Mouse (Mus musculus): ENCODE measurements around the gene Pisd.
"Not testable (repeated sequence)": the region's sequence is repeated elsewhere in the genome, so short reads cannot be mapped to it uniquely, and the experiment has no call there.

Pisd gene

GRCm38 (mm10) chr5:32745705-32746655 is 39.5 kb downstream of the Pisd start:
- DNase-seq (ENCODE audit: low spot score), result peak; percentile 32

GRCm38 (mm10) chr5:32742149-32742548 is 43.3 kb downstream of the Pisd start:
- no peak for DNase-seq (ENCODE audit: low spot score)

- DNase-seq (ENCODE audit: low spot score), result not testable (repeated sequence)
Observed at GRCm38 (mm10) chr5:32741377-32741776, 44.1 kb downstream of the Pisd start.

- DNase-seq (ENCODE audit: low spot score), result not testable (repeated sequence)
Observed at GRCm38 (mm10) chr5:32740850-32741249, 44.6 kb downstream of the Pisd start.

GRCm38 (mm10) chr5:32740138-32740537 is 45.3 kb downstream of the Pisd start:
- no peak for DNase-seq (ENCODE audit: low spot score)

- not testable (repeated sequence) for DNase-seq (ENCODE audit: low spot score)
Observed at GRCm38 (mm10) chr5:32736770-32737169, 48.7 kb downstream of the Pisd start.

GRCm38 (mm10) chr5:32735779-32736178 is 49.7 kb downstream of the Pisd start:
- no peak for DNase-seq (ENCODE audit: low spot score)

- not testable (repeated sequence) for DNase-seq (ENCODE audit: low spot score)
Observed at GRCm38 (mm10) chr5:32733892-32734291, 51.6 kb downstream of the Pisd start.

GRCm38 (mm10) chr5:32728851-32729250 is 56.6 kb downstream of the Pisd start:
- DNase-seq (ENCODE audit: low spot score), result no peak

- no peak for DNase-seq (ENCODE audit: low spot score)
Observed at GRCm38 (mm10) chr5:32728300-32728699, 57.1 kb downstream of the Pisd start.

GRCm38 (mm10) chr5:32725397-32725796 is 60.0 kb downstream of the Pisd start:
- not testable (repeated sequence) for DNase-seq (ENCODE audit: low spot score)

- no peak for DNase-seq (ENCODE audit: low spot score)
Observed at GRCm38 (mm10) chr5:32723981-32724380, 61.5 kb downstream of the Pisd start.

- not testable (repeated sequence) for DNase-seq (ENCODE audit: low spot score)
Observed at GRCm38 (mm10) chr5:32722711-32723110, 62.7 kb downstream of the Pisd start.

- DNase-seq (ENCODE audit: low spot score), result no peak
Observed at GRCm38 (mm10) chr5:32722263-32722662, 63.2 kb downstream of the Pisd start.

- DNase-seq (ENCODE audit: low spot score), result no peak
Observed at GRCm38 (mm10) chr5:32721316-32721715, 64.1 kb downstream of the Pisd start.

- no peak for DNase-seq (ENCODE audit: low spot score)
Observed at GRCm38 (mm10) chr5:32720416-32720815, 65.0 kb downstream of the Pisd start.

GRCm38 (mm10) chr5:32718916-32719315 is 66.5 kb downstream of the Pisd start:
- DNase-seq (ENCODE audit: low spot score), result no peak

- no peak for DNase-seq (ENCODE audit: low spot score)
Observed at GRCm38 (mm10) chr5:32717726-32718125, 67.7 kb downstream of the Pisd start.

- DNase-seq (ENCODE audit: low spot score), result peak; percentile 58
Observed at GRCm38 (mm10) chr5:32713703-32714467, 71.6 kb downstream of the Pisd start.

GRCm38 (mm10) chr5:32713042-32713702 is 72.3 kb downstream of the Pisd start:
- DNase-seq (ENCODE audit: low spot score), result no peak

- DNase-seq (ENCODE audit: low spot score), result no peak
Observed at GRCm38 (mm10) chr5:32712221-32713041, 73.0 kb downstream of the Pisd start.

Measured in urinary bladder, postnatal 10 days (tissue).